Mouse (Mus musculus) urinary bladder, postnatal 10 days (tissue): Measurements from ENCODE around the gene Rnf20.

Source experiments
- DNase-seq: peaks from one replicate; pipeline ENCODE4 v3.0.0; 2022; ENCODE audit warnings: low spot score

Gene Rnf20

GRCm38 (mm10) chr4:49661664-49662063 is 29.9 kb downstream of the Rnf20 start:
- no peak for DNase-seq

- no peak for DNase-seq
Measured at GRCm38 (mm10) chr4:49662231-49662630, 30.4 kb downstream of the Rnf20 start.

- no peak for DNase-seq
Measured at GRCm38 (mm10) chr4:49664850-49665249, 33.0 kb downstream of the Rnf20 start.

GRCm38 (mm10) chr4:49676071-49676470 is 44.3 kb downstream of the Rnf20 start:
- no peak for DNase-seq

- DNase-seq: no peak
Measured at GRCm38 (mm10) chr4:49676790-49677189, 45.0 kb downstream of the Rnf20 start.

GRCm38 (mm10) chr4:49680171-49680875 is 48.5 kb downstream of the Rnf20 start:
- DNase-seq: no peak

- no peak for DNase-seq
Measured at GRCm38 (mm10) chr4:49681812-49682211, 50.0 kb downstream of the Rnf20 start, which contains the start of gene Ppp3r2. Ppp3r2 (minus strand) TSS chr4:49682024.

GRCm38 (mm10) chr4:49688594-49689288 is 56.9 kb downstream of the Rnf20 start:
- no peak for DNase-seq

- no peak for DNase-seq
Measured at GRCm38 (mm10) chr4:49691405-49692194, 59.8 kb downstream of the Rnf20 start.
